Mouse (Mus musculus): ENCODE data around the gene Magea6. TPM values are rescaled to one million over a fixed set of nuclear protein-coding genes. Genes with fewer than 3 reads are reported as not detected.
"Not testable (repeated sequence)": the region's sequence is repeated elsewhere in the genome, so short reads cannot be mapped to it uniquely, and the experiment has no call there.

Magea6 gene
- total RNA-seq (2021): not detected
- long read RNA-seq: 0 reads

GRCm38 (mm10) chrX:154935887-154936286 is at the start of gene Magea6:
TSS of gene Magea6 (minus strand) at chrX:154935987.
- DNase-seq (ENCODE audit: low spot score in 2 of 2): not testable (repeated sequence)

GRCm38 (mm10) chrX:154949405-154949804 is 13.6 kb upstream of the Magea6 start, which contains the start of gene Magea3:
TSS of gene Magea3 (minus strand) at chrX:154949505.
- not testable (repeated sequence) for DNase-seq (ENCODE audit: low spot score in 2 of 2)

- DNase-seq (ENCODE audit: low spot score in 2 of 2): not testable (repeated sequence)
These were observed 45.6 kb downstream of the Magea6 start, which contains the start of gene Cldn34b1 for GRCm38 (mm10) chrX:154890167-154890566. TSS of gene Cldn34b1 (minus strand) at chrX:154890267.

Other genes with a start within 250 kb of the Magea6 start
- not detected for gene Cldn34b1, start 45.7 kb downstream of the Magea6 start, total RNA-seq (2021)
- not detected for gene Magea3, start 13.5 kb upstream of the Magea6 start, total RNA-seq (2021)
- not detected for gene Magea8, start 59.9 kb upstream of the Magea6 start, total RNA-seq (2021)
- gene Magea5, start 127.2 kb upstream of the Magea6 start, total RNA-seq (2021): not detected
- gene Magea1, start 153.8 kb upstream of the Magea6 start, total RNA-seq (2021): not detected
- gene Magea2, start 157.7 kb upstream of the Magea6 start, total RNA-seq (2021): not detected
- not detected for gene Cldn34b2, start 192.4 kb upstream of the Magea6 start, total RNA-seq (2021)